Mouse (Mus musculus): ENCODE results near the gene Gm20509. TPM values are rescaled to one million over a fixed set of nuclear protein-coding genes. Genes with fewer than 3 reads are reported as not detected.
A peak's percentile ranks its signal among the peaks of the same experiment; 100 is the strongest.
"Not testable (repeated sequence)": the region's sequence is repeated elsewhere in the genome, so short reads cannot be mapped to it uniquely, and the experiment has no call there.

The Gm20509 gene
- not detected in 2 replicates for polyA plus RNA-seq (2016; fragmentation: Nextera tagmentation; extraction: Ambion mirVana)

DNA sequence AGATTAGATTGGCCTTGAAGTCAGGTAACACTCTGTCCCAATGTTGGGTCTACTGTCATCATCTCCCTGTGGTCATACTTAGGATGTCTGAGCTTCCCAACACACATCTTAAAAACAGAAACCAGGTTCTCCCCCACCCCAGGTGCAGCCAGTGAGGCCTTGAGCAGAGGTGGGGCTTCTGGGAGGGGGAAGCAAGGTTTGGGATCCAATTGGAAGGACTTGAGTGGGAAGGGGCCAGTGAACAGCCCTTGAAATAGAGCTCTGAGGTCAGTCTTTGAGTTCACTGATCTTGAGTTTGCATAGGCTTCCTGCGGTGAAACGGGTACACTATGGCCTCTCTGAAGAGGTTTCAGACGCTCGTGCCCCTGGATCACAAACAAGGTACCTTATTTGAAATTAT is at the start of gene Gm20509:
TSS of gene Gm20509 (plus strand) at position 290 of the 400 bp plus-strand sequence.
- H3K4me3 ChIP-seq, result peak within 1 kb of the TSS; percentile 55
- peaks cover 50% of the 10 kb centered on the region for H3K27me3 ChIP-seq (replicated peaks)
- no peak within 1 kb of the TSS for H3K27ac ChIP-seq (ENCODE audit: poor library complexity, severe bottlenecking)
- ATAC-seq (ENCODE audit: insufficient number of reproducible peaks, low FRiP score), result no peak
- peak within 1 kb of the TSS; percentile 71 for H3K9ac ChIP-seq
- H3K4me1 ChIP-seq (replicated peaks), result peaks cover 7% of the 10 kb centered on the region
- H3K4me2 ChIP-seq, result peak within 1 kb of the TSS; percentile 94
- H3K9me3 ChIP-seq (replicated peaks), result no peaks in the 10 kb centered on the region
- no peaks in the 10 kb centered on the region for H3K36me3 ChIP-seq
- 95% methylated on average over 4 of the region's 4 CpGs for WGBS

DNA sequence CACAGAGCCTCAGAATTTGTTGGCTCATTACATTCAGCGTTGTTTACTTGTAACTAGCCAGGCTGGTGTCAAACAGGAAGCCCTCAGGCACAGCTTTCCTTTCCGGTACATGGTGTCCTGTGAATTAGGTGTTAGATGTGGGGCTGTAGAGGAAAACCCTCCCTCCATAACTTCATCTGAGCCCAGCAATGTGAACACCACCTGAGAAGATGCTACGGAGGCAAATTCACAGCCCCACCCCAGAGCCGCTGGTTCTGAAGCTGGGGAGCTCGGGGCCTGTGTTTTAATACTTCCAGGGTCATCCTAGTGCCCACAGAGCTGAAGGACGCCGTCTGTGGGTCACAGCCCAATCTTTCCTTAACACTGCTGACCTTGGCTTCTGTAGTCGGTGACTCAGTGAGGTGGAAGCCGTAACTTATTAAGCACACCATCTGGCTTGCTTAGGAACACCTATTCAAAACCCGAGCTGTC is 46.8 kb upstream of the Gm20509 start:
- H3K4me2 ChIP-seq, result no peak overlapping the region
- H3K4me3 ChIP-seq, result no peak overlapping the region
- H3K9ac ChIP-seq, result no peak overlapping the region
- ATAC-seq (ENCODE audit: insufficient number of reproducible peaks, low FRiP score), result no peak
- H3K36me3 ChIP-seq, result no peaks in the 10 kb centered on the region
- no peaks in the 10 kb centered on the region for H3K27me3 ChIP-seq (replicated peaks)
- 0 out of 2 replicates have a peak, but pooled peaks cover 5% of the 10 kb centered on the region for H3K4me1 ChIP-seq (replicated peaks)
- H3K9me3 ChIP-seq (replicated peaks), result no peaks in the 10 kb centered on the region
- no peak overlapping the region for H3K27ac ChIP-seq (ENCODE audit: poor library complexity, severe bottlenecking)
- WGBS, result 56% methylated on average over 10 of the region's 10 CpGs

DNA sequence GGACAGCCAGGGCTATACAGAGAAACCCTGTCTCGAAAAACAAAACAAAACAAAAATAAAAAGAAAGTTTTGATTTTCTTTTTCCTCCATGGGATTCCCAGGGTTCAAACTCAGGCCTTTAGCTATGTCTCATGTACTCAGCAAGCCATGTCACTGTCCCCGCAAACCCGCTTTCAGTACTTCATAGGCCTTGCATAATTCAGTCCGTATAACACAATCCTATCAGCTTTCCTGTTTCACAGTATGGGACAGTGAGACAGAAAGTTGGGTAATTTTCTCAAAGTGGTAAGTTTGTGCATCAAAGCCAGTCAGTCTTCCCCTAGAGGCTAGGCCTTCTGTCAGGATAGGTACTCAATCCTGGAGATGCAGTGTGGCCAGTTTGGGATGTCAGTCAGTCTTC is 43.0 kb upstream of the Gm20509 start:
- H3K27me3 ChIP-seq (replicated peaks), result no peaks in the 10 kb centered on the region
- WGBS, result 76% methylated on average over 4 of the region's 4 CpGs
- ATAC-seq (ENCODE audit: insufficient number of reproducible peaks, low FRiP score), result no peak
- no peak overlapping the region for H3K27ac ChIP-seq (ENCODE audit: poor library complexity, severe bottlenecking)
- H3K4me1 ChIP-seq (replicated peaks), result peaks cover 15% of the 10 kb centered on the region
- no peak overlapping the region for H3K4me2 ChIP-seq
- no peaks in the 10 kb centered on the region for H3K9me3 ChIP-seq (replicated peaks)
- no peak overlapping the region for H3K9ac ChIP-seq
- H3K36me3 ChIP-seq, result no peaks in the 10 kb centered on the region
- no peak overlapping the region for H3K4me3 ChIP-seq

DNA sequence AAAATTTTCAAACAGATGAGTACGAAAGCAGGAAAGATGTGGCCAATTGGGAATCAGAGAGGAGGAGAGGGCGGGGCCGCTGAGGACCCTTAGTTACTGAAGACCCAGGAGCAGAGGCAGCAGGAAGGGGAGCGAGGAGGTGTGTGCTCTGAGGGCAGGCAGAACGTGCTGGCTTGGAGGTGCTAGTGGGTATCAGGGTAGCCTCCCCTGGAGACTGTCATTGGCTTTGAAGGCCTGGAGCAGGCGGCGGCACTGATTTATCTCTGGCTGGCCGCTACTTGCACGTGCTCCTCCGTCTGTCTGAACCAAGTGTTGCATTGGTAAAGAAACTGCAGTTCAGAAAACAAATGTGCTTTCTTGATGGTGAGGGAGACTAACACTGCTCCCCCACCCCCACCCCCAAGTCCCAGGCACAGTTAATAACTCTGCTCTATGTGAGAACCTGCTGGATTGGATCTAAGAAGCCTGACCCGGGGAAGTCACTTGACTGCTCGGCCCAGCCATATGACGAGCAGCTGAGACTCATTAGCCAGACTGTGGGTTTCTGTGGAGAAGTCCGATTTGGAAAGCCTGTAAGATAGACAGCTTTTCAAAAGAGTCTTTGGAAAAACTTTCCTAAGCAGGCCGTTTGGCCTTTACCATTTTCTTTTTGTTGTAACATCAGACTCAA is 38.5 kb upstream of the Gm20509 start:
- Histone ChIP-seq H3K4me2 (peak overlapping the region; percentile 58), H3K4me3 (no peak overlapping the region), H3K4me1 (replicated peaks) (peaks cover 26% of the 10 kb centered on the region), H3K27me3 (replicated peaks) (no peaks in the 10 kb centered on the region), H3K27ac (ENCODE audit: poor library complexity, severe bottlenecking) (no peak overlapping the region), H3K9ac (0 out of 2 replicates have a peak overlapping the region, but pooled peaks have one; percentile 31), H3K36me3 (no peaks in the 10 kb centered on the region), H3K9me3 (replicated peaks) (no peaks in the 10 kb centered on the region)
- 21% methylated on average over 15 of the region's 15 CpGs for WGBS
- ATAC-seq (ENCODE audit: insufficient number of reproducible peaks, low FRiP score), result no peak

- no peaks in the 10 kb centered on the region for H3K36me3 ChIP-seq
- no peaks in the 10 kb centered on the region for H3K9me3 ChIP-seq (replicated peaks)
- H3K4me1 ChIP-seq (replicated peaks), result peaks cover 26% of the 10 kb centered on the region
- H3K4me3 ChIP-seq, result no peak overlapping the region
- H3K27ac ChIP-seq (ENCODE audit: poor library complexity, severe bottlenecking), result no peak overlapping the region
- H3K27me3 ChIP-seq (replicated peaks), result no peaks in the 10 kb centered on the region
- H3K9ac ChIP-seq, result no peak overlapping the region
- 24% methylated on average over 10 of the region's 10 CpGs for WGBS
- H3K4me2 ChIP-seq, result peak overlapping the region; percentile 58
- ATAC-seq (ENCODE audit: insufficient number of reproducible peaks, low FRiP score), result no peak
Observed at GRCm38 (mm10) chr9:73067086-73067485, 35.2 kb upstream of the Gm20509 start.

DNA sequence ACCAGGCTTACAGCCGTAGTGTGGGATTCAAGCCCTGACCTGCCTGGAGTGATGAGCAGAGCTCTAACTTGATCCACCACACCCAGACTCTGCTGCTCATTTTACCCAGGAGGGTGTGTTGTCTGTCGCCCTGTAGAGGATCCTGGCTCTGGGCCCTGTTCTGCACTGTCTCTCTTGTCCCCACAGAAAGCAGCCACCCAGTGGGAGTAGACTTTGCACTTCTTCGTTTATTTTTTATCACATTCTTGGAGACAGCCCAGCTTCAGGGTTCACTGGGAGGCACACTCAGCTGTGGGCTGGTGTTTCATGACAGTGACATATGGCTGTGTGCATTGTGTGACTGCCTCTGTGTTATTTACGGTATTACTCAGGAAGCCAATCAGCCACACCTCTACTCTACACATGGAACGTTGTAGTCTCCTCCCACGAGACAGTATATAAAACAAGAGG is 34.0 kb upstream of the Gm20509 start:
- peak overlapping the region; percentile 22; the same call in 1 of the 2 replicates for H3K27ac ChIP-seq (ENCODE audit: poor library complexity, severe bottlenecking)
- no peak overlapping the region for H3K9ac ChIP-seq
- 25% methylated on average over 6 of the region's 6 CpGs for WGBS
- no peaks in the 10 kb centered on the region for H3K9me3 ChIP-seq (replicated peaks)
- peak; percentile 49; the same call in 1 of the 2 replicates for ATAC-seq (ENCODE audit: insufficient number of reproducible peaks, low FRiP score)
- no peak overlapping the region for H3K4me2 ChIP-seq
- H3K4me3 ChIP-seq, result no peak overlapping the region
- no peaks in the 10 kb centered on the region for H3K27me3 ChIP-seq (replicated peaks)
- H3K4me1 ChIP-seq (replicated peaks), result peaks cover 24% of the 10 kb centered on the region
- H3K36me3 ChIP-seq, result no peaks in the 10 kb centered on the region

GRCm38 (mm10) chr9:73068688-73069087 is 33.6 kb upstream of the Gm20509 start:
- no peak overlapping the region for H3K4me3 ChIP-seq

DNA sequence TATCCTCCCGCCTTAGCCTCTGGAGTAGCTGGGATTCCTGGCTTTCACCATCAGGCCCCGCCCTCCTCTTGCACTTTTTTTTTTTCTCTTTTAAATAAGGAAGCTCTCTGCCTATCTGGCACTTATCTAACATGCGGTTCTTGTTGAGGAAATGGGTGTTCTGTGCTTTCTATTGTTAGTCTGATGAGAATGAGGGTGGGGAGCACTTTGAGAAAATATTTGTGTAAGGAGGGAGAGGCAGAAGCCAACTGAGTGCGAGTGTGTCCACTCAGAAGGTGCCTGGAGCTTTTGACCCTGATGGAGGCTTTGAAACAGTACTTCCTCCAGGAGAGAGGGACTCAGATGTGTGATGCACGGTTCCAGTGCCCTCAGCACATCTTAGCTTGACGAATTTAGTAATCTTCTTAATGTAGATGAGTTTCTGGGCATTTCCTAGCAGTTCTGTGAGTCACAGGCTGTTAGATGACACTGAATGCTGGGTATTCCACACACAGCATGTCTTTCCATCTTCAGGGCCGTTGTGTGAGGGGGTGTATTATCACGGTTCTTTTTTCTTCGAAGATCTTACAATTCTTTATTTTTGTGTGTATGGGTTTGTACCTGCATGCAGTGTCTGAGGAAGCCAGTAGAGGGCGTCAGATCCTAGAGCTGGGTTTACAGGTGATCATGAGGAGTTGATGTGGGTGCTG is 31.2 kb upstream of the Gm20509 start:
- H3K9me3 ChIP-seq (replicated peaks), result no peaks in the 10 kb centered on the region
- ATAC-seq (ENCODE audit: insufficient number of reproducible peaks, low FRiP score), result peak; percentile 66
- no peak overlapping the region for H3K4me3 ChIP-seq
- H3K27me3 ChIP-seq (replicated peaks), result no peaks in the 10 kb centered on the region
- H3K4me1 ChIP-seq (replicated peaks), result peaks cover 16% of the 10 kb centered on the region
- H3K36me3 ChIP-seq, result no peaks in the 10 kb centered on the region
- WGBS, result 55% methylated on average over 10 of the region's 10 CpGs
- H3K9ac ChIP-seq, result no peak overlapping the region
- no peak overlapping the region for H3K4me2 ChIP-seq
- peak overlapping the region; percentile 49 for H3K27ac ChIP-seq (ENCODE audit: poor library complexity, severe bottlenecking)

More at GRCm38 (mm10) chr9:73068688-73069087, 33.6 kb upstream of the Gm20509 start:
- Histone ChIP-seq H3K27me3 (replicated peaks) (no peaks in the 10 kb centered on the region), H3K9ac (no peak overlapping the region), H3K4me2 (no peak overlapping the region), H3K4me1 (replicated peaks) (peaks cover 20% of the 10 kb centered on the region), H3K9me3 (replicated peaks) (no peaks in the 10 kb centered on the region), H3K27ac (ENCODE audit: poor library complexity, severe bottlenecking) (no peak overlapping the region), H3K36me3 (no peaks in the 10 kb centered on the region)
- ATAC-seq (ENCODE audit: insufficient number of reproducible peaks, low FRiP score), result no peak
- 62% methylated on average over 6 of the region's 6 CpGs for WGBS

DNA sequence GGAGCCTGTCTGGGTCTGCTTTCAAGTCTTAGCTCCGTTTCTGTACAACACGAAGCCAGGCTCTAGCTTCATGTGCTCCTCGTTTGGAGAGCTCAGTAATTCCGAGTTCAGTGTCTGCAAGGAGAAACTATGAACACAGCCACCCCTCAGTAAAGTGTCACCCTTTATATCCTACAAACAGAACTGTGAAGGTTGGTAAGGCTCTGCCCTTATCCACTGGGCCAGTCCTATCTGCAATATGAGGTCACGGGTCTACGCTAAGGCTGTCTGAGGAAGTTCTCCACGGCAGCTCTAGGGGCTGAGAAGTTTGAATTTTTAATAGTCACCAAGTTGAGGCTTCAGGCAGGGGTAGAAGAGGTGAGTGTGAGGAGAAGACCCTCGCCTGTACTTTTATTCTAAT is 29.8 kb upstream of the Gm20509 start:
- H3K4me1 ChIP-seq (replicated peaks), result peaks cover 9% of the 10 kb centered on the region
- 66% methylated on average over 8 of the region's 8 CpGs for WGBS
- H3K27me3 ChIP-seq (replicated peaks), result no peaks in the 10 kb centered on the region
- no peak overlapping the region for H3K27ac ChIP-seq (ENCODE audit: poor library complexity, severe bottlenecking)
- H3K4me2 ChIP-seq, result no peak overlapping the region
- no peak overlapping the region for H3K4me3 ChIP-seq
- no peaks in the 10 kb centered on the region for H3K36me3 ChIP-seq
- no peak overlapping the region for H3K9ac ChIP-seq
- ATAC-seq (ENCODE audit: insufficient number of reproducible peaks, low FRiP score), result no peak
- no peaks in the 10 kb centered on the region for H3K9me3 ChIP-seq (replicated peaks)

DNA sequence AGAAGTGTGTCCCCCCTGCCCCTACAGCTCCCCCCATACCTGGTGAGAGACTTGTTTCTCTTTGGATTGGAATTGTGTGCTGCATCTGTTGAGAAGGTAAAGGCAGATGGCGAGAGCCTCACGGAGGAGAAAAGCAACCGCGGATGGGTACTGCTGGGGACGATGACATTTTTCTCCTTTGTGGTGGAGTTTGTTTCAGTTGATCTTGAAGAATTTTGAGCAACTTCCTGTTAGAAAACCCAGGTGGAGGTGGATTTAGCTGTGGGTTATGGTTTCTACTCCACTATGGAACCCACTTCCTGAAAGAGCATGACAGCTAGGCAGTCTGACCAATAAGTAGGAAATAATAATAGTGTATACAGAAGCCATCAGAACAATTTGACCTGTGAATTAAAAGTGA is 29.1 kb upstream of the Gm20509 start:
- ATAC-seq (ENCODE audit: insufficient number of reproducible peaks, low FRiP score), result no peak
- H3K9ac ChIP-seq, result no peak overlapping the region
- H3K9me3 ChIP-seq (replicated peaks), result no peaks in the 10 kb centered on the region
- no peaks in the 10 kb centered on the region for H3K36me3 ChIP-seq
- H3K4me3 ChIP-seq, result no peak overlapping the region
- 90% methylated on average over 5 of the region's 5 CpGs for WGBS
- no peak overlapping the region for H3K27ac ChIP-seq (ENCODE audit: poor library complexity, severe bottlenecking)
- H3K27me3 ChIP-seq (replicated peaks), result no peaks in the 10 kb centered on the region
- H3K4me1 ChIP-seq (replicated peaks), result peaks cover 3% of the 10 kb centered on the region
- H3K4me2 ChIP-seq, result no peak overlapping the region

DNA sequence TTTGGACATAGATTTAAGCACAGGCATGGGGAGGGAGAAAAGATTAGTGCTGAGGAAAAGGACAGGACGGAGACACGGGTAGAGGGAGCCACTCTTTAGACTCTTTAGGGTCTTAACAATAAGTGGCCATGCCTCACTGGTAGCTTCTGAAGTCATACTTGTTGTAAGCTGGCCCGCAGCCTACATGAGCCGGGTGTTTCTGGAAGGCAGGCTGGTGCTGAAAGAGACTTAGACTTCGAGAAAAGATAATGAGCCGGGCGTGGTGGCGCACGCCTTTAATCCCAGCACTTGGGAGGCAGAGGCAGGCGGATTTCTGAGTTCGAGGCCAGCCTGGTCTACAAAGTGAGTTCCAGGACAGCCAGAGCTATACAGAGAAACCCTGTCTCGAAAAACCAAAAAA is 22.9 kb upstream of the Gm20509 start:
- H3K4me2 ChIP-seq; ATAC-seq (ENCODE audit: insufficient number of reproducible peaks, low FRiP score); H3K4me1 ChIP-seq (replicated peaks); H3K4me3 ChIP-seq; H3K27me3 ChIP-seq (replicated peaks); H3K36me3 ChIP-seq; H3K9me3 ChIP-seq (replicated peaks); H3K9ac ChIP-seq; H3K27ac ChIP-seq (ENCODE audit: poor library complexity, severe bottlenecking): not testable (repeated sequence)
- 80% methylated on average over 11 of the region's 12 CpGs for WGBS

All from heart, embryonic 12.5 days (tissue).